Mouse (Mus musculus) retina, postnatal 7 days (tissue): ENCODE measurements around the gene Uckl1.

Experiments used
- DNase-seq: peaks from one replicate; pipeline ENCODE4 v3.0.0-alpha.2; 2012; ENCODE audit warnings: low read depth, low spot score

Uckl1 gene

GRCm38 (mm10) chr2:181572921-181573920 lies 11.5 kb downstream of the Uckl1 start:
- no peak for DNase-seq

- no peak for DNase-seq
Observed at GRCm38 (mm10) chr2:181571941-181572670, 12.6 kb downstream of the Uckl1 start.

- DNase-seq, result no peak
Observed at GRCm38 (mm10) chr2:181570921-181571595, 13.6 kb downstream of the Uckl1 start.

GRCm38 (mm10) chr2:181570375-181570774 lies 14.3 kb downstream of the Uckl1 start:
- DNase-seq, result no peak

GRCm38 (mm10) chr2:181569856-181570255 lies 14.8 kb downstream of the Uckl1 start:
- no peak for DNase-seq

GRCm38 (mm10) chr2:181568272-181569008 lies 16.3 kb downstream of the Uckl1 start:
- no peak for DNase-seq

GRCm38 (mm10) chr2:181567338-181567737 lies 17.4 kb downstream of the Uckl1 start:
- DNase-seq, result no peak

- DNase-seq, result no peak
Observed at GRCm38 (mm10) chr2:181553772-181554171, 30.9 kb downstream of the Uckl1 start.

GRCm38 (mm10) chr2:181550233-181550632 lies 34.5 kb downstream of the Uckl1 start:
- DNase-seq, result no peak

GRCm38 (mm10) chr2:181548682-181549081 lies 36.0 kb downstream of the Uckl1 start:
- DNase-seq, result no peak

GRCm38 (mm10) chr2:181548227-181548626 lies 36.5 kb downstream of the Uckl1 start:
- DNase-seq, result no peak

- DNase-seq, result no peak
Observed at GRCm38 (mm10) chr2:181546142-181546541, 38.5 kb downstream of the Uckl1 start.

GRCm38 (mm10) chr2:181541761-181542380 lies 42.8 kb downstream of the Uckl1 start:
- DNase-seq, result no peak

GRCm38 (mm10) chr2:181537444-181538047 lies 47.1 kb downstream of the Uckl1 start:
- DNase-seq, result peak; percentile 49

GRCm38 (mm10) chr2:181536410-181536809 lies 48.3 kb downstream of the Uckl1 start:
- DNase-seq, result no peak

GRCm38 (mm10) chr2:181532589-181532988 lies 52.1 kb downstream of the Uckl1 start:
- DNase-seq, result no peak

GRCm38 (mm10) chr2:181529076-181529475 lies 55.6 kb downstream of the Uckl1 start:
- no peak for DNase-seq

- DNase-seq, result no peak
Observed at GRCm38 (mm10) chr2:181525526-181525925, 59.2 kb downstream of the Uckl1 start.

GRCm38 (mm10) chr2:181522811-181523210 lies 61.9 kb downstream of the Uckl1 start:
- no peak for DNase-seq

- DNase-seq, result no peak
Observed at GRCm38 (mm10) chr2:181521491-181521890, 63.2 kb downstream of the Uckl1 start.

GRCm38 (mm10) chr2:181520936-181521227 lies 63.8 kb downstream of the Uckl1 start:
- no peak for DNase-seq
